Mouse (Mus musculus) erythroblast, adult 5-6 weeks (primary cell): Measurements from ENCODE around the gene Armh2. TPM values are rescaled to one million over a fixed set of nuclear protein-coding genes. Genes with fewer than 3 reads are reported as not detected.

ENCODE experiments used
- total RNA-seq, 2 experiments: library from RNA; stranded (forward) in 1 of 2; stranded (reverse) in 1 of 2; fragments of 150-400 nt in 1 of 2; fragments of 200-764, 138-1000 nt in 1 of 2; gene quantifications; 2 replicates each; pipeline versions ENCODE4 v1.2.3 to v1.2.4; 2015 to 2017; ENCODE audit warnings: low replicate concordance in 2 of 2

Gene Armh2
- total RNA-seq, 2 experiments from 2014 or later, result not detected

Other genes starting within 250 kb of the Armh2 start
- gene Ripor2, start 159.0 kb upstream of the Armh2 start, total RNA-seq (2015; ENCODE audit: low replicate concordance), result 20.2 and 21.1 TPM in 2 replicates
- gene Ripor2, start 159.0 kb upstream of the Armh2 start, total RNA-seq (2017; ENCODE audit: low replicate concordance), result 13.3 and 18.8 TPM in 2 replicates
- gene Gmnn, start 20.7 kb downstream of the Armh2 start, total RNA-seq (2015; ENCODE audit: low replicate concordance), result 87.6 and 105 TPM in 2 replicates
- 108 and 135 TPM in 2 replicates for gene Gmnn, start 20.7 kb downstream of the Armh2 start, total RNA-seq (2017; ENCODE audit: low replicate concordance)
- 110 and 132 TPM in 2 replicates for gene BC005537, start 60.4 kb downstream of the Armh2 start, total RNA-seq (2015; ENCODE audit: low replicate concordance)
- gene BC005537, start 60.4 kb downstream of the Armh2 start, total RNA-seq (2017; ENCODE audit: low replicate concordance), result 106 and 118 TPM in 2 replicates
- gene Acot13, start 90.3 kb downstream of the Armh2 start, total RNA-seq (2015; ENCODE audit: low replicate concordance), result 27.8 and 32.5 TPM in 2 replicates
- 12.4 and 17.3 TPM in 2 replicates for gene Acot13, start 90.3 kb downstream of the Armh2 start, total RNA-seq (2017; ENCODE audit: low replicate concordance)
- gene Tdp2, start 90.4 kb downstream of the Armh2 start, total RNA-seq (2015; ENCODE audit: low replicate concordance), result 16.3 and 25.7 TPM in 2 replicates
- 16.3 and 17.6 TPM in 2 replicates for gene Tdp2, start 90.4 kb downstream of the Armh2 start, total RNA-seq (2017; ENCODE audit: low replicate concordance)
- 0.21 TPM in 1 of 2 replicates, not detected in the other for gene D130043K22Rik, start 103.9 kb downstream of the Armh2 start, total RNA-seq (2015; ENCODE audit: low replicate concordance)
- gene D130043K22Rik, start 103.9 kb downstream of the Armh2 start, total RNA-seq (2017; ENCODE audit: low replicate concordance), result 0.14 and 0.34 TPM in 2 replicates
- gene Aldh5a1, start 196.4 kb downstream of the Armh2 start, total RNA-seq (2015; ENCODE audit: low replicate concordance), result 0.21 and 0.38 TPM in 2 replicates
- gene Aldh5a1, start 196.4 kb downstream of the Armh2 start, total RNA-seq (2017; ENCODE audit: low replicate concordance), result 0.56 TPM in 1 of 2 replicates, not detected in the other
- not detected in 2 replicates for gene Gpld1, start 201.9 kb downstream of the Armh2 start, total RNA-seq (2015; ENCODE audit: low replicate concordance)
- gene Gpld1, start 201.9 kb downstream of the Armh2 start, total RNA-seq (2017; ENCODE audit: low replicate concordance), result not detected in 2 replicates